Mouse (Mus musculus): Measurements from ENCODE around the gene Mical2. TPM values are rescaled to one million over a fixed set of nuclear protein-coding genes. Genes with fewer than 3 reads are reported as not detected.

The Mical2 gene
- polyA plus RNA-seq, 1 experiment from 2014 or later, result 8.3 TPM

- ATAC-seq (ENCODE audit: low FRiP score, low TSS enrichment), result peak; percentile 47; the same call in 1 of the 2 replicates
- Histone ChIP-seq H3K27me3 (ENCODE audit: insufficient read depth, low read length) (no peaks in the 10 kb centered on the region), H3K9ac (replicated peaks; ENCODE audit: low read length) (no peak overlapping the region), H3K4me1 (ENCODE audit: insufficient read depth, low read length) (peaks cover 12% of the 10 kb centered on the region; the same call in 1 of the 2 replicates), H3K36me3 (ENCODE audit: insufficient read depth, low read length) (no peaks in the 10 kb centered on the region), H3K9me3 (ENCODE audit: low read length) (no peaks in the 10 kb centered on the region), H3K4me2 (replicated peaks; ENCODE audit: low read depth, low read length) (no peak overlapping the region), H3K27ac (ENCODE audit: low read length) (peak overlapping the region; percentile 32; the same call in 1 of the 2 replicates), H3K4me3 (ENCODE audit: low read length) (no peak overlapping the region)
- WGBS, result 48% methylated on average over 10 of the region's 10 CpGs
Observed at GRCm38 (mm10) chr7:112238768-112239728, 13.4 kb downstream of the Mical2 start.

GRCm38 (mm10) chr7:112240748-112241147, 15.1 kb downstream of the Mical2 start:
- WGBS, result 80% methylated on average over 2 of the region's 2 CpGs
- Histone ChIP-seq H3K4me2 (replicated peaks; ENCODE audit: low read depth, low read length) (no peak overlapping the region), H3K4me3 (ENCODE audit: low read length) (no peak overlapping the region), H3K9me3 (ENCODE audit: low read length) (no peaks in the 10 kb centered on the region), H3K27me3 (ENCODE audit: insufficient read depth, low read length) (no peaks in the 10 kb centered on the region), H3K27ac (ENCODE audit: low read length) (no peak overlapping the region), H3K4me1 (ENCODE audit: insufficient read depth, low read length) (peaks cover 17% of the 10 kb centered on the region; the same call in 1 of the 2 replicates), H3K36me3 (ENCODE audit: insufficient read depth, low read length) (no peaks in the 10 kb centered on the region), H3K9ac (replicated peaks; ENCODE audit: low read length) (no peak overlapping the region)
- ATAC-seq (ENCODE audit: low FRiP score, low TSS enrichment), result no peak

GRCm38 (mm10) chr7:112241211-112241944, 15.7 kb downstream of the Mical2 start:
- 51% methylated on average over 8 of the region's 8 CpGs for WGBS
- H3K9me3 ChIP-seq (ENCODE audit: low read length), result no peaks in the 10 kb centered on the region
- H3K27me3 ChIP-seq (ENCODE audit: insufficient read depth, low read length), result no peaks in the 10 kb centered on the region
- H3K9ac ChIP-seq (replicated peaks; ENCODE audit: low read length), result no peak overlapping the region
- no peak overlapping the region for H3K4me2 ChIP-seq (replicated peaks; ENCODE audit: low read depth, low read length)
- H3K36me3 ChIP-seq (ENCODE audit: insufficient read depth, low read length), result no peaks in the 10 kb centered on the region
- peaks cover 17% of the 10 kb centered on the region; the same call in 1 of the 2 replicates for H3K4me1 ChIP-seq (ENCODE audit: insufficient read depth, low read length)
- ATAC-seq (ENCODE audit: low FRiP score, low TSS enrichment), result no peak
- no peak overlapping the region for H3K27ac ChIP-seq (ENCODE audit: low read length)
- H3K4me3 ChIP-seq (ENCODE audit: low read length), result no peak overlapping the region

- Histone ChIP-seq H3K9me3 (ENCODE audit: low read length) (no peaks in the 10 kb centered on the region), H3K27ac (ENCODE audit: low read length) (no peak overlapping the region), H3K4me1 (ENCODE audit: insufficient read depth, low read length) (peaks cover 17% of the 10 kb centered on the region; the same call in 1 of the 2 replicates), H3K27me3 (ENCODE audit: insufficient read depth, low read length) (no peaks in the 10 kb centered on the region), H3K36me3 (ENCODE audit: insufficient read depth, low read length) (no peaks in the 10 kb centered on the region), H3K9ac (replicated peaks; ENCODE audit: low read length) (no peak overlapping the region), H3K4me2 (replicated peaks; ENCODE audit: low read depth, low read length) (no peak overlapping the region), H3K4me3 (ENCODE audit: low read length) (no peak overlapping the region)
- WGBS, result 97% methylated on average over 3 of the region's 3 CpGs
- ATAC-seq (ENCODE audit: low FRiP score, low TSS enrichment), result no peak
Observed at GRCm38 (mm10) chr7:112241945-112242329, 16.3 kb downstream of the Mical2 start.

GRCm38 (mm10) chr7:112242587-112242986, 16.9 kb downstream of the Mical2 start:
- WGBS, result 82% methylated on average over 6 of the region's 6 CpGs
- no peak for ATAC-seq (ENCODE audit: low FRiP score, low TSS enrichment)

GRCm38 (mm10) chr7:112244071-112244470, 18.4 kb downstream of the Mical2 start:
- Histone ChIP-seq H3K9ac (replicated peaks; ENCODE audit: low read length) (no peak overlapping the region), H3K36me3 (ENCODE audit: insufficient read depth, low read length) (no peaks in the 10 kb centered on the region), H3K4me1 (ENCODE audit: insufficient read depth, low read length) (peaks cover 11% of the 10 kb centered on the region; the same call in 1 of the 2 replicates), H3K9me3 (ENCODE audit: low read length) (no peaks in the 10 kb centered on the region), H3K27me3 (ENCODE audit: insufficient read depth, low read length) (no peaks in the 10 kb centered on the region), H3K4me2 (replicated peaks; ENCODE audit: low read depth, low read length) (no peak overlapping the region), H3K27ac (ENCODE audit: low read length) (no peak overlapping the region), H3K4me3 (ENCODE audit: low read length) (no peak overlapping the region)
- WGBS, result 78% methylated on average over 2 of the region's 2 CpGs
- ATAC-seq (ENCODE audit: low FRiP score, low TSS enrichment), result no peak

More at GRCm38 (mm10) chr7:112242587-112242986, 16.9 kb downstream of the Mical2 start:
- no peak overlapping the region for H3K4me2 ChIP-seq (replicated peaks; ENCODE audit: low read depth, low read length)
- no peaks in the 10 kb centered on the region for H3K36me3 ChIP-seq (ENCODE audit: insufficient read depth, low read length)
- peaks cover 17% of the 10 kb centered on the region; the same call in 1 of the 2 replicates for H3K4me1 ChIP-seq (ENCODE audit: insufficient read depth, low read length)
- H3K4me3 ChIP-seq (ENCODE audit: low read length), result no peak overlapping the region
- H3K9ac ChIP-seq (replicated peaks; ENCODE audit: low read length), result no peak overlapping the region
- H3K27ac ChIP-seq (ENCODE audit: low read length), result no peak overlapping the region
- H3K27me3 ChIP-seq (ENCODE audit: insufficient read depth, low read length), result no peaks in the 10 kb centered on the region
- no peaks in the 10 kb centered on the region for H3K9me3 ChIP-seq (ENCODE audit: low read length)

GRCm38 (mm10) chr7:112244683-112245082, 19.0 kb downstream of the Mical2 start:
- 58% methylated on average over 6 of the region's 6 CpGs for WGBS

GRCm38 (mm10) chr7:112245839-112246438, 20.3 kb downstream of the Mical2 start:
- 91% methylated on average over 4 of the region's 4 CpGs for WGBS

More at GRCm38 (mm10) chr7:112244683-112245082, 19.0 kb downstream of the Mical2 start:
- Histone ChIP-seq H3K27ac (ENCODE audit: low read length) (no peak overlapping the region), H3K9ac (replicated peaks; ENCODE audit: low read length) (no peak overlapping the region), H3K9me3 (ENCODE audit: low read length) (no peaks in the 10 kb centered on the region), H3K27me3 (ENCODE audit: insufficient read depth, low read length) (no peaks in the 10 kb centered on the region), H3K4me3 (ENCODE audit: low read length) (no peak overlapping the region), H3K36me3 (ENCODE audit: insufficient read depth, low read length) (no peaks in the 10 kb centered on the region), H3K4me2 (replicated peaks; ENCODE audit: low read depth, low read length) (no peak overlapping the region), H3K4me1 (ENCODE audit: insufficient read depth, low read length) (peaks cover 5% of the 10 kb centered on the region; the same call in 1 of the 2 replicates)
- no peak for ATAC-seq (ENCODE audit: low FRiP score, low TSS enrichment)

GRCm38 (mm10) chr7:112246442-112246841, 20.8 kb downstream of the Mical2 start:
- Histone ChIP-seq H3K27ac (ENCODE audit: low read length) (no peak overlapping the region), H3K27me3 (ENCODE audit: insufficient read depth, low read length) (no peaks in the 10 kb centered on the region), H3K36me3 (ENCODE audit: insufficient read depth, low read length) (no peaks in the 10 kb centered on the region), H3K4me2 (replicated peaks; ENCODE audit: low read depth, low read length) (no peak overlapping the region), H3K9ac (replicated peaks; ENCODE audit: low read length) (no peak overlapping the region), H3K9me3 (ENCODE audit: low read length) (no peaks in the 10 kb centered on the region), H3K4me1 (ENCODE audit: insufficient read depth, low read length) (peaks cover 10% of the 10 kb centered on the region; the same call in 1 of the 2 replicates), H3K4me3 (ENCODE audit: low read length) (no peak overlapping the region)
- WGBS, result 89% methylated on average over 4 of the region's 4 CpGs
- ATAC-seq (ENCODE audit: low FRiP score, low TSS enrichment), result no peak

More at GRCm38 (mm10) chr7:112245839-112246438, 20.3 kb downstream of the Mical2 start:
- no peaks in the 10 kb centered on the region for H3K9me3 ChIP-seq (ENCODE audit: low read length)
- no peak for ATAC-seq (ENCODE audit: low FRiP score, low TSS enrichment)
- no peak overlapping the region for H3K4me3 ChIP-seq (ENCODE audit: low read length)
- no peak overlapping the region for H3K27ac ChIP-seq (ENCODE audit: low read length)
- H3K9ac ChIP-seq (replicated peaks; ENCODE audit: low read length), result no peak overlapping the region
- peaks cover 5% of the 10 kb centered on the region; the same call in 1 of the 2 replicates for H3K4me1 ChIP-seq (ENCODE audit: insufficient read depth, low read length)
- no peaks in the 10 kb centered on the region for H3K27me3 ChIP-seq (ENCODE audit: insufficient read depth, low read length)
- H3K4me2 ChIP-seq (replicated peaks; ENCODE audit: low read depth, low read length), result no peak overlapping the region
- no peaks in the 10 kb centered on the region for H3K36me3 ChIP-seq (ENCODE audit: insufficient read depth, low read length)
